Mouse (Mus musculus): ENCODE results near the gene Fez1. TPM values are rescaled to one million over a fixed set of nuclear protein-coding genes. Genes with fewer than 3 reads are reported as not detected.

Gene Fez1
- polyA plus RNA-seq, 1 experiment from 2014 or later: 110 TPM

GRCm38 (mm10) chr9:36885237-36885636 is 63.6 kb downstream of the Fez1 start:
- no peak overlapping the region for H3K27ac ChIP-seq (replicated peaks; ENCODE audit: low read depth, low read length)
- H3K4me2 ChIP-seq (ENCODE audit: low read depth, low read length): no peak overlapping the region
- H3K36me3 ChIP-seq (replicated peaks; ENCODE audit: control insufficient read depth, insufficient read depth, low read depth, low read length): no peaks in the 10 kb centered on the region
- H3K9me3 ChIP-seq (replicated peaks; ENCODE audit: control insufficient read depth, low read length): no peaks in the 10 kb centered on the region
- no peak; the same call in 1 of the 2 replicates for ATAC-seq (replicated peaks; ENCODE audit: insufficient number of reproducible peaks, low FRiP score, low TSS enrichment, low read depth)
- H3K9ac ChIP-seq (replicated peaks; ENCODE audit: low read length): no peak overlapping the region
- DNase-seq (ENCODE audit: low spot score): peak; percentile 51
- no peaks in the 10 kb centered on the region for H3K27me3 ChIP-seq (ENCODE audit: control insufficient read depth, insufficient read depth, low read length)
- no peak overlapping the region for H3K4me3 ChIP-seq (ENCODE audit: low read depth, low read length)
- no peaks in the 10 kb centered on the region for H3K4me1 ChIP-seq (ENCODE audit: control insufficient read depth, insufficient read depth, low read length)
- WGBS: 70% methylated on average over 3 of the region's 3 CpGs

GRCm38 (mm10) chr9:36890552-36890951 is 68.9 kb downstream of the Fez1 start:
- Histone ChIP-seq H3K27ac (replicated peaks; ENCODE audit: low read depth, low read length) (no peak overlapping the region), H3K4me2 (ENCODE audit: low read depth, low read length) (no peak overlapping the region), H3K4me1 (ENCODE audit: control insufficient read depth, insufficient read depth, low read length) (no peaks in the 10 kb centered on the region), H3K4me3 (ENCODE audit: low read depth, low read length) (no peak overlapping the region), H3K9me3 (replicated peaks; ENCODE audit: control insufficient read depth, low read length) (no peaks in the 10 kb centered on the region), H3K9ac (replicated peaks; ENCODE audit: low read length) (no peak overlapping the region), H3K36me3 (replicated peaks; ENCODE audit: control insufficient read depth, insufficient read depth, low read depth, low read length) (no peaks in the 10 kb centered on the region; the same call in 1 of the 2 replicates), H3K27me3 (ENCODE audit: control insufficient read depth, insufficient read depth, low read length) (no peaks in the 10 kb centered on the region)
- DNase-seq (ENCODE audit: low spot score) (peak; percentile 74), ATAC-seq (replicated peaks; ENCODE audit: insufficient number of reproducible peaks, low FRiP score, low TSS enrichment, low read depth) (no peak)
- 36% methylated on average over 4 of the region's 4 CpGs for WGBS

- H3K4me3 ChIP-seq (ENCODE audit: low read depth, low read length): no peak overlapping the region
- H3K9ac ChIP-seq (replicated peaks; ENCODE audit: low read length): no peak overlapping the region
- no peaks in the 10 kb centered on the region for H3K9me3 ChIP-seq (replicated peaks; ENCODE audit: control insufficient read depth, low read length)
- WGBS: 84% methylated on average over 6 of the region's 6 CpGs
- no peak overlapping the region for H3K27ac ChIP-seq (replicated peaks; ENCODE audit: low read depth, low read length)
- no peak for ATAC-seq (replicated peaks; ENCODE audit: insufficient number of reproducible peaks, low FRiP score, low TSS enrichment, low read depth)
- H3K36me3 ChIP-seq (replicated peaks; ENCODE audit: control insufficient read depth, insufficient read depth, low read depth, low read length): no peaks in the 10 kb centered on the region; the same call in 1 of the 2 replicates
- H3K4me1 ChIP-seq (ENCODE audit: control insufficient read depth, insufficient read depth, low read length): no peaks in the 10 kb centered on the region
- no peak for DNase-seq (ENCODE audit: low spot score)
- no peak overlapping the region for H3K4me2 ChIP-seq (ENCODE audit: low read depth, low read length)
- H3K27me3 ChIP-seq (ENCODE audit: control insufficient read depth, insufficient read depth, low read length): no peaks in the 10 kb centered on the region
Observed at GRCm38 (mm10) chr9:36893413-36893990, 71.8 kb downstream of the Fez1 start.

GRCm38 (mm10) chr9:36894242-36894641 is 72.6 kb downstream of the Fez1 start:
- 96% methylated on average over 7 of the region's 7 CpGs for WGBS
- DNase-seq (ENCODE audit: low spot score) (no peak), ATAC-seq (replicated peaks; ENCODE audit: insufficient number of reproducible peaks, low FRiP score, low TSS enrichment, low read depth) (no peak)
- Histone ChIP-seq H3K4me1 (ENCODE audit: control insufficient read depth, insufficient read depth, low read length) (no peaks in the 10 kb centered on the region), H3K36me3 (replicated peaks; ENCODE audit: control insufficient read depth, insufficient read depth, low read depth, low read length) (no peaks in the 10 kb centered on the region; the same call in 1 of the 2 replicates), H3K4me2 (ENCODE audit: low read depth, low read length) (no peak overlapping the region), H3K4me3 (ENCODE audit: low read depth, low read length) (no peak overlapping the region), H3K9ac (replicated peaks; ENCODE audit: low read length) (no peak overlapping the region), H3K9me3 (replicated peaks; ENCODE audit: control insufficient read depth, low read length) (no peaks in the 10 kb centered on the region), H3K27me3 (ENCODE audit: control insufficient read depth, insufficient read depth, low read length) (no peaks in the 10 kb centered on the region), H3K27ac (replicated peaks; ENCODE audit: low read depth, low read length) (no peak overlapping the region)

GRCm38 (mm10) chr9:36895009-36895693 is 73.5 kb downstream of the Fez1 start:
- Histone ChIP-seq H3K9ac (replicated peaks; ENCODE audit: low read length) (no peak overlapping the region), H3K27me3 (ENCODE audit: control insufficient read depth, insufficient read depth, low read length) (no peaks in the 10 kb centered on the region), H3K4me1 (ENCODE audit: control insufficient read depth, insufficient read depth, low read length) (no peaks in the 10 kb centered on the region), H3K4me2 (ENCODE audit: low read depth, low read length) (no peak overlapping the region), H3K9me3 (replicated peaks; ENCODE audit: control insufficient read depth, low read length) (no peaks in the 10 kb centered on the region), H3K27ac (replicated peaks; ENCODE audit: low read depth, low read length) (no peak overlapping the region), H3K36me3 (replicated peaks; ENCODE audit: control insufficient read depth, insufficient read depth, low read depth, low read length) (no peaks in the 10 kb centered on the region; the same call in 1 of the 2 replicates), H3K4me3 (ENCODE audit: low read depth, low read length) (no peak overlapping the region)
- peak; percentile 71 for DNase-seq (ENCODE audit: low spot score)
- whole genome bisulfite sequencing: 77% methylated on average over 8 of the region's 8 CpGs
- no peak for ATAC-seq (replicated peaks; ENCODE audit: insufficient number of reproducible peaks, low FRiP score, low TSS enrichment, low read depth)

- Histone ChIP-seq H3K9ac (replicated peaks; ENCODE audit: low read length) (no peak overlapping the region), H3K36me3 (replicated peaks; ENCODE audit: control insufficient read depth, insufficient read depth, low read depth, low read length) (no peaks in the 10 kb centered on the region), H3K4me3 (ENCODE audit: low read depth, low read length) (no peak overlapping the region), H3K4me1 (ENCODE audit: control insufficient read depth, insufficient read depth, low read length) (no peaks in the 10 kb centered on the region), H3K4me2 (ENCODE audit: low read depth, low read length) (no peak overlapping the region), H3K9me3 (replicated peaks; ENCODE audit: control insufficient read depth, low read length) (no peaks in the 10 kb centered on the region), H3K27me3 (ENCODE audit: control insufficient read depth, insufficient read depth, low read length) (no peaks in the 10 kb centered on the region), H3K27ac (replicated peaks; ENCODE audit: low read depth, low read length) (no peak overlapping the region)
- DNase-seq (ENCODE audit: low spot score) (no peak), ATAC-seq (replicated peaks; ENCODE audit: insufficient number of reproducible peaks, low FRiP score, low TSS enrichment, low read depth) (no peak)
- 94% methylated on average over 3 of the region's 3 CpGs for WGBS
Observed at GRCm38 (mm10) chr9:36898560-36898959, 76.9 kb downstream of the Fez1 start.

- Histone ChIP-seq H3K4me2 (ENCODE audit: low read depth, low read length) (no peak overlapping the region), H3K36me3 (replicated peaks; ENCODE audit: control insufficient read depth, insufficient read depth, low read depth, low read length) (no peaks in the 10 kb centered on the region), H3K4me3 (ENCODE audit: low read depth, low read length) (no peak overlapping the region), H3K4me1 (ENCODE audit: control insufficient read depth, insufficient read depth, low read length) (no peaks in the 10 kb centered on the region), H3K9me3 (replicated peaks; ENCODE audit: control insufficient read depth, low read length) (no peaks in the 10 kb centered on the region), H3K27me3 (ENCODE audit: control insufficient read depth, insufficient read depth, low read length) (no peaks in the 10 kb centered on the region), H3K9ac (replicated peaks; ENCODE audit: low read length) (no peak overlapping the region), H3K27ac (replicated peaks; ENCODE audit: low read depth, low read length) (no peak overlapping the region)
- WGBS: 91% methylated on average over 4 of the region's 4 CpGs
- no peak for DNase-seq (ENCODE audit: low spot score)
- ATAC-seq (replicated peaks; ENCODE audit: insufficient number of reproducible peaks, low FRiP score, low TSS enrichment, low read depth): no peak
Observed at GRCm38 (mm10) chr9:36900464-36900863, 78.8 kb downstream of the Fez1 start.

GRCm38 (mm10) chr9:36905452-36905851 is 83.8 kb downstream of the Fez1 start:
- Histone ChIP-seq H3K27me3 (ENCODE audit: control insufficient read depth, insufficient read depth, low read length) (no peaks in the 10 kb centered on the region), H3K27ac (replicated peaks; ENCODE audit: low read depth, low read length) (no peak overlapping the region), H3K9ac (replicated peaks; ENCODE audit: low read length) (no peak overlapping the region), H3K9me3 (replicated peaks; ENCODE audit: control insufficient read depth, low read length) (no peaks in the 10 kb centered on the region), H3K4me1 (ENCODE audit: control insufficient read depth, insufficient read depth, low read length) (no peaks in the 10 kb centered on the region), H3K4me3 (ENCODE audit: low read depth, low read length) (no peak overlapping the region), H3K4me2 (ENCODE audit: low read depth, low read length) (no peak overlapping the region), H3K36me3 (replicated peaks; ENCODE audit: control insufficient read depth, insufficient read depth, low read depth, low read length) (no peaks in the 10 kb centered on the region)
- WGBS: 86% methylated on average over 4 of the region's 4 CpGs
- ATAC-seq (replicated peaks; ENCODE audit: insufficient number of reproducible peaks, low FRiP score, low TSS enrichment, low read depth): no peak
- no peak for DNase-seq (ENCODE audit: low spot score)
